Mouse (Mus musculus): ENCODE data around the gene Lgr6. TPM values are rescaled to one million over a fixed set of nuclear protein-coding genes. Genes with fewer than 3 reads are reported as not detected.

The Lgr6 gene
- polyA plus RNA-seq, 1 experiment from 2014 or later = 3.4 TPM

- no peaks in the 10 kb centered on the region for H3K36me3 ChIP-seq
- 0 out of 2 replicates have a peak, but pooled peaks have one; percentile 10 for ATAC-seq (replicated peaks; ENCODE audit: insufficient number of reproducible peaks, insufficient read depth, low FRiP score, low read depth)
- 3% methylated on average over 16 of the region's 16 CpGs for WGBS
Measured at GRCm38 (mm10) chr1:134955050-134955636, 149.9 kb downstream of the Lgr6 start.

GRCm38 (mm10) chr1:134949946-134950345 lies 155.1 kb downstream of the Lgr6 start:
- H3K27ac ChIP-seq = peak overlapping the region; percentile 66
- WGBS = 62% methylated on average over 3 of the region's 3 CpGs

More at GRCm38 (mm10) chr1:134955050-134955636, 149.9 kb downstream of the Lgr6 start:
- Histone ChIP-seq H3K4me1 (replicated peaks) (peaks cover 21% of the 10 kb centered on the region), H3K27ac (peak overlapping the region; percentile 87), H3K27me3 (no peaks in the 10 kb centered on the region), H3K9ac (peak overlapping the region; percentile 86), H3K9me3 (replicated peaks) (no peaks in the 10 kb centered on the region), H3K4me3 (peak overlapping the region; percentile 72), H3K4me2 (peak overlapping the region; percentile 67)

GRCm38 (mm10) chr1:134947590-134947989 lies 157.5 kb downstream of the Lgr6 start:
- no peak overlapping the region for H3K4me3 ChIP-seq
- H3K4me2 ChIP-seq = no peak overlapping the region
- WGBS = 84% methylated on average over 7 of the region's 7 CpGs
- H3K36me3 ChIP-seq = peaks cover 6% of the 10 kb centered on the region; the same call in 1 of the 2 replicates
- H3K27ac ChIP-seq = no peak overlapping the region
- H3K27me3 ChIP-seq = no peaks in the 10 kb centered on the region
- no peak overlapping the region for H3K9ac ChIP-seq
- peaks cover 20% of the 10 kb centered on the region for H3K4me1 ChIP-seq (replicated peaks)
- no peak for ATAC-seq (replicated peaks; ENCODE audit: insufficient number of reproducible peaks, insufficient read depth, low FRiP score, low read depth)
- no peaks in the 10 kb centered on the region for H3K9me3 ChIP-seq (replicated peaks)

More at GRCm38 (mm10) chr1:134949946-134950345, 155.1 kb downstream of the Lgr6 start:
- Histone ChIP-seq H3K4me3 (no peak overlapping the region), H3K9me3 (replicated peaks) (no peaks in the 10 kb centered on the region), H3K4me2 (no peak overlapping the region), H3K27me3 (no peaks in the 10 kb centered on the region), H3K4me1 (replicated peaks) (peaks cover 27% of the 10 kb centered on the region), H3K9ac (no peak overlapping the region), H3K36me3 (peaks cover 6% of the 10 kb centered on the region; the same call in 1 of the 2 replicates)
- ATAC-seq (replicated peaks; ENCODE audit: insufficient number of reproducible peaks, insufficient read depth, low FRiP score, low read depth) = peak; percentile 61; the same call in 1 of the 2 replicates

- ATAC-seq (replicated peaks; ENCODE audit: insufficient number of reproducible peaks, insufficient read depth, low FRiP score, low read depth) = no peak
Measured at GRCm38 (mm10) chr1:134942898-134943297, 162.2 kb downstream of the Lgr6 start.

GRCm38 (mm10) chr1:134940863-134941262 lies 164.2 kb downstream of the Lgr6 start:
- 63% methylated on average over 4 of the region's 4 CpGs for WGBS
- Histone ChIP-seq H3K4me1 (replicated peaks) (peaks cover 20% of the 10 kb centered on the region), H3K9ac (no peak overlapping the region), H3K27me3 (no peaks in the 10 kb centered on the region), H3K4me3 (no peak overlapping the region), H3K4me2 (no peak overlapping the region), H3K36me3 (no peaks in the 10 kb centered on the region), H3K9me3 (replicated peaks) (no peaks in the 10 kb centered on the region), H3K27ac (peak overlapping the region; percentile 57)
- no peak for ATAC-seq (replicated peaks; ENCODE audit: insufficient number of reproducible peaks, insufficient read depth, low FRiP score, low read depth)

More at GRCm38 (mm10) chr1:134942898-134943297, 162.2 kb downstream of the Lgr6 start:
- no peaks in the 10 kb centered on the region for H3K27me3 ChIP-seq
- peaks cover 16% of the 10 kb centered on the region for H3K4me1 ChIP-seq (replicated peaks)
- H3K4me2 ChIP-seq = no peak overlapping the region
- no peak overlapping the region for H3K4me3 ChIP-seq
- no peak overlapping the region for H3K27ac ChIP-seq
- peaks cover 2% of the 10 kb centered on the region; the same call in 1 of the 2 replicates for H3K36me3 ChIP-seq
- WGBS = 86% methylated on average over 2 of the region's 2 CpGs
- no peak overlapping the region for H3K9ac ChIP-seq
- no peaks in the 10 kb centered on the region for H3K9me3 ChIP-seq (replicated peaks)

GRCm38 (mm10) chr1:134938233-134938632 lies 166.8 kb downstream of the Lgr6 start:
- Histone ChIP-seq H3K27me3 (no peaks in the 10 kb centered on the region), H3K27ac (no peak overlapping the region), H3K9ac (no peak overlapping the region), H3K36me3 (no peaks in the 10 kb centered on the region), H3K4me2 (no peak overlapping the region), H3K4me1 (replicated peaks) (peaks cover 43% of the 10 kb centered on the region), H3K9me3 (replicated peaks) (no peaks in the 10 kb centered on the region), H3K4me3 (no peak overlapping the region)
- WGBS = 84% methylated on average over 1 of the region's 1 CpGs
- ATAC-seq (replicated peaks; ENCODE audit: insufficient number of reproducible peaks, insufficient read depth, low FRiP score, low read depth) = no peak

- Histone ChIP-seq H3K9me3 (replicated peaks) (no peaks in the 10 kb centered on the region), H3K4me1 (replicated peaks) (peaks cover 53% of the 10 kb centered on the region), H3K9ac (no peak overlapping the region), H3K36me3 (no peaks in the 10 kb centered on the region), H3K4me2 (no peak overlapping the region), H3K27me3 (no peaks in the 10 kb centered on the region), H3K4me3 (no peak overlapping the region), H3K27ac (peak overlapping the region; percentile 86)
- 0 out of 2 replicates have a peak, but pooled peaks have one; percentile 48 for ATAC-seq (replicated peaks; ENCODE audit: insufficient number of reproducible peaks, insufficient read depth, low FRiP score, low read depth)
- WGBS = 53% methylated on average over 6 of the region's 6 CpGs
Measured at GRCm38 (mm10) chr1:134936335-134936734, 168.7 kb downstream of the Lgr6 start.

Other genes starting within 250 kb of the Lgr6 start
- gene Ppp1r12b, start 149.3 kb downstream of the Lgr6 start, polyA plus RNA-seq (2015; fragmentation: Nextera tagmentation; extraction: Ambion mirVana) = 25.4 and 26.0 TPM in 2 replicates
- 42.8 and 48.2 TPM in 2 replicates for gene Ube2t, start 142.7 kb downstream of the Lgr6 start, polyA plus RNA-seq (2015; fragmentation: Nextera tagmentation; extraction: Ambion mirVana)
- 1.8 and 10.2 TPM in 2 replicates for gene Ptpn7, start 27.4 kb upstream of the Lgr6 start, polyA plus RNA-seq (2015; fragmentation: Nextera tagmentation; extraction: Ambion mirVana)
- gene Arl8a, start 41.5 kb upstream of the Lgr6 start, polyA plus RNA-seq (2015; fragmentation: Nextera tagmentation; extraction: Ambion mirVana) = 34.0 and 45.6 TPM in 2 replicates
- gene Gpr37l1, start 62.4 kb upstream of the Lgr6 start, polyA plus RNA-seq (2015; fragmentation: Nextera tagmentation; extraction: Ambion mirVana) = 0.06 TPM in 1 of 2 replicates, not detected in the other
- gene Elf3, start 153.3 kb upstream of the Lgr6 start, polyA plus RNA-seq (2015; fragmentation: Nextera tagmentation; extraction: Ambion mirVana) = 1.4 and 2.6 TPM in 2 replicates
- 47.2 and 63.0 TPM in 2 replicates for gene Rnpep, start 178.8 kb upstream of the Lgr6 start, polyA plus RNA-seq (2015; fragmentation: Nextera tagmentation; extraction: Ambion mirVana)
- 287 and 387 TPM in 2 replicates for gene Timm17a, start 208.5 kb upstream of the Lgr6 start, polyA plus RNA-seq (2015; fragmentation: Nextera tagmentation; extraction: Ambion mirVana)
- 2.0 and 3.6 TPM in 2 replicates for gene Lmod1, start 219.5 kb upstream of the Lgr6 start, polyA plus RNA-seq (2015; fragmentation: Nextera tagmentation; extraction: Ambion mirVana)

Measured in heart, embryonic 15.5 days (tissue).